Mouse (Mus musculus) midbrain, embryonic 13.5 days (tissue): ENCODE results near the gene Cenpf. TPM values are rescaled to one million over a fixed set of nuclear protein-coding genes. Genes with fewer than 3 reads are reported as not detected.

ENCODE experiments used
- ATAC-seq: fragments of 200-750 bp; cut with Nextera tagmentation; 2 replicates; pipeline ENCODE4 v1.8.0; 2017; ENCODE audit warnings: mild to moderate bottlenecking, moderate TSS enrichment, moderate library complexity
- H3K27ac ChIP-seq: fragments of 300-500 bp; sonication (generic); 2 replicates; pipeline ENCODE4 v1.5.1; 2015; ENCODE audit warnings: inconsistent platforms, mild to moderate bottlenecking, moderate library complexity
- H3K27me3 ChIP-seq: fragments of 300-500 bp; sonication (generic); 2 replicates; pipeline ENCODE4 v1.6.1; 2015; ENCODE audit warnings: mild to moderate bottlenecking, inconsistent platforms
- H3K36me3 ChIP-seq: fragments of 300-500 bp; sonication (generic); 2 replicates; pipeline ENCODE4 v1.6.1; 2015; ENCODE audit warnings: mild to moderate bottlenecking, inconsistent platforms
- H3K4me1 ChIP-seq: fragments of 300-500 bp; sonication (generic); replicated peaks from 2 replicates; pipeline ENCODE4 v1.6.1; 2015; ENCODE audit warnings: inconsistent platforms
- H3K4me2 ChIP-seq: fragments of 300-500 bp; sonication (generic); replicated peaks from 2 replicates; pipeline ENCODE4 v1.6.1; 2015; ENCODE audit warnings: moderate library complexity, mild to moderate bottlenecking, inconsistent platforms
- H3K4me3 ChIP-seq: fragments of 300-500 bp; sonication (generic); replicated peaks from 2 replicates; pipeline ENCODE4 v1.5.1; 2015; ENCODE audit warnings: mild to moderate bottlenecking, inconsistent platforms
- H3K9ac ChIP-seq: fragments of 300-500 bp; sonication (generic); replicated peaks from 2 replicates; pipeline ENCODE4 v1.6.1; 2015; ENCODE audit warnings: mild to moderate bottlenecking, inconsistent platforms
- H3K9me3 ChIP-seq: fragments of 300-500 bp; sonication (generic); 2 replicates; pipeline ENCODE4 v1.6.1; 2016; ENCODE audit warnings: mild to moderate bottlenecking, inconsistent platforms
- WGBS: fragments of 180-500 bp; shearing (Covaris S2); methylation state at CpG from one replicate; pipeline ENCODE4 v1.1.7; 2015; 5-methylcytosine and 5-hydroxymethylcytosine counted together
- polyA plus RNA-seq: library from polyadenylated mRNA; unstranded; fragments of >200 nt; fragmentation: Nextera tagmentation; extraction: Ambion mirVana; gene quantifications from 2 replicates; pipeline ENCODE4 v1.2.1, GENCODE M21; 2015

Gene Cenpf
- polyA plus RNA-seq, 1 experiment from 2014 or later, result 51.8 TPM

DNA sequence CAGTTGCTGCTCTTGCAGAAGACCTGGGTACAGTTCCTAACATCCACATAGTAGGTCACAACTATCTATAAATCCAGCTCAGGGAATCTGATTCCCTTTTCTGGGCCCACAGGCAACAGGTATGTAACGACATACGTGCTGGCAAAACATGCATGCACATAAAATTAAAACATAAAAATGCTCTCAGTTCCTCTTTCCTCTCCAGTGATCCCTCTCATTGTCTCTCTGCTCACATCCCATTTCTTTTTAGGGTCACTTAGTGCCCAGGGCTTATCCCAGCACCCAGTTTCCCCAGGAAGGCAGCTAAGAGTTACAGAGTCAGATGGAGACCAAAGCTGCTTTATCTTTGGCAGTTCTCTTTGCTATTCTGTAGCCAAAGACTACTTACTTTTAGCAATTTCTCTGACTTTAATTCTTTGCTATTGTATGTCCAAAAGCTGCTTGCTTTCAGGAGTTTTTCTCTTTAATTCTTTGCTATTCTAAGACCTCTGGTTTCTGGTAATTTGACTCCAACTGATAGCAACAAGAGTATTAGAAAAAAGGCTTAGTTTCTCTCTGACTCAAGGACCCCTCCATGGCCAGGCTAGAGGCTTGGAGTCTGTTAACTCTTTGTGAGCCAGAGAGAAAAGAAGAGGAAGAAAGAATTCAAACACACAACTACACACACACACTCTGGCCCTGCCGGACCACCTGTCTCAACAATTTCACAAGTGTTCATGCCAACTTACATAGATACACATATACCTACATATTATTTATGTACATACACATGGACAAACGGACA is 1.4 kb upstream of the Cenpf start:
- peak overlapping the region; percentile 73 for H3K4me3 ChIP-seq
- ATAC-seq, result no peak
- WGBS, result 17% methylated on average over 4 of the region's 4 CpGs
- 0 out of 2 replicates have a peak, but pooled peaks cover 5% of the 10 kb centered on the region for H3K36me3 ChIP-seq
- H3K4me2 ChIP-seq, result peak overlapping the region; percentile 92
- peak overlapping the region; percentile 57; the same call in 1 of the 2 replicates for H3K9ac ChIP-seq
- H3K27ac ChIP-seq, result no peak overlapping the region
- H3K4me1 ChIP-seq, result peaks cover 36% of the 10 kb centered on the region
- H3K9me3 ChIP-seq, result no peaks in the 10 kb centered on the region
- H3K27me3 ChIP-seq, result no peaks in the 10 kb centered on the region

DNA sequence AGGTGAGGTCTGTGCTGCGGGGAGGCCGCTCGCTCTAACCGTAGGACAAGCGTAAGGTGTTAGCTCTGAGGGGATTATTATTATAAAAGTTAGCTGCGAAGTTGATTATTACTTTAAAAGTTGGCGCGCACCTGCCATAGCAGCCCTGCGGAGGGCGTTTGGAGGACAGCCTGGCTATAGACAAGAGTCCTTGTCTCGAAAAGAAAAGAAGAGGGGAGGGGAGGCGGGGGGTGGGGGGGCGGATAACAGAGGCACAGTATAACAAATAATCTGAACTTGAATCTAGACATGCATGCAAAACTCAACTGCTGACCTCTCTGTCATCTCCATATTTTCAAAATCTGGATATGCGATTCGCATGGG is 483 bp upstream of the Cenpf start:
- under 1% methylated on average over 15 of the region's 15 CpGs for WGBS
- Histone ChIP-seq H3K27ac (no peak overlapping the region), H3K4me1 (peaks cover 36% of the 10 kb centered on the region), H3K9ac (peak overlapping the region; percentile 57), H3K27me3 (no peaks in the 10 kb centered on the region), H3K36me3 (peaks cover 13% of the 10 kb centered on the region), H3K4me2 (peak overlapping the region; percentile 92), H3K4me3 (peak overlapping the region; percentile 73), H3K9me3 (no peaks in the 10 kb centered on the region)
- no peak for ATAC-seq

DNA sequence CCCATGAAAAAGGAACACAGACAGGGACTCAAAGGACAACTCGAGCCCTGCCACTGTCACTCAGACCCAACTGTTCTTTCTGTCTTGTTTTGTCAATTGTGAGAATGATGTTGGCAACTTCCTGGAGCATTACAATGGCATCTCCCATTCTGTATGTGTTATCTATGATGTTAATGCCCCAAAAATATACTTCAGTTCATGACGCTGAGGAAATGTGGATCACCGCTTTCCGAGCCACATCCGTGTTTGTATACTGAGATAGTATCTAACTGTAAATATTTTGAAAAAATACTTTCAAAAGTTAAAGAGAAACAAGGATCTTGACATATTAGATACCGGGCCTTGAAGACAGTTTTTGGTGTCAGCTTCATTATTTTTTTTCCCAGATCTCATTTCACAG is 1.9 kb downstream of the Cenpf start:
- no peaks in the 10 kb centered on the region for H3K27me3 ChIP-seq
- 91% methylated on average over 6 of the region's 6 CpGs for WGBS

DNA sequence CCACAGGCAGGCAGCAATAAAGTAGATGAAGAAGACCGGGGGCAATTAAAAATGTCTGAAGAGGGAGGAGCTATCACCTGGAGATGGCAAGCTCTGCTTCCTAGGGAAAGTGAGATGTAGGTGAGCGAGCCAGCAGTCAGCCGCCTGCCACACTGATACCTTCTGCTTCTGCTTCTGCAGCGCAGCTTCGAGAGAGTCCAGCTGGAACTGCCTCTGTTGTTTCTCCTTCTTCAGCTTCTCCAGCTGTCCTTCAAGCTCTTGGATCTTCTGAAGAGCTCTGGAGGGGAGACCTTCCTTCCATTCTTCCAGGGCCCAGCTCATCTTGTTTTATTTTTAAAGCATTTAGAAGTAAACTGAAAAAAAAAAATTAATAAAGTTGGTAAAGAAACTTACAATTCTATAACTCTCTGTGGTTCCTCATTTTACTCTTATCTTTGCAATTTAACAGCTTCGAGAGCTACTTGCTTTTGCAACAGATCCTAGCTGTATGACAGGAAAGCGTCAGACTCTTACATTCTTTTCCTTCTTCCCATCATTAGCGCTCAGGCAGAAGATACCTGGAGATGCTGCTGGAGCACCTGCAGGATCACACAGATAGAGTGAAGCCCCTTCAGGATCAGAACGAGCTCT is 3.0 kb downstream of the Cenpf start:
- ATAC-seq, result no peak
- Histone ChIP-seq H3K4me1 (peaks cover 34% of the 10 kb centered on the region), H3K4me3 (no peak overlapping the region), H3K9me3 (no peaks in the 10 kb centered on the region), H3K4me2 (no peak overlapping the region), H3K36me3 (peaks cover 34% of the 10 kb centered on the region), H3K27me3 (no peaks in the 10 kb centered on the region), H3K9ac (no peak overlapping the region), H3K27ac (no peak overlapping the region)
- 94% methylated on average over 9 of the region's 9 CpGs for WGBS

More for the DNA sequence above, 1.9 kb downstream of the Cenpf start:
- H3K9me3 ChIP-seq, result no peaks in the 10 kb centered on the region
- H3K4me2 ChIP-seq, result no peak overlapping the region
- peaks cover 36% of the 10 kb centered on the region for H3K4me1 ChIP-seq
- no peak for ATAC-seq
- peaks cover 24% of the 10 kb centered on the region for H3K36me3 ChIP-seq
- peak overlapping the region; percentile 18 for H3K4me3 ChIP-seq
- no peak overlapping the region for H3K27ac ChIP-seq
- no peak overlapping the region for H3K9ac ChIP-seq

DNA sequence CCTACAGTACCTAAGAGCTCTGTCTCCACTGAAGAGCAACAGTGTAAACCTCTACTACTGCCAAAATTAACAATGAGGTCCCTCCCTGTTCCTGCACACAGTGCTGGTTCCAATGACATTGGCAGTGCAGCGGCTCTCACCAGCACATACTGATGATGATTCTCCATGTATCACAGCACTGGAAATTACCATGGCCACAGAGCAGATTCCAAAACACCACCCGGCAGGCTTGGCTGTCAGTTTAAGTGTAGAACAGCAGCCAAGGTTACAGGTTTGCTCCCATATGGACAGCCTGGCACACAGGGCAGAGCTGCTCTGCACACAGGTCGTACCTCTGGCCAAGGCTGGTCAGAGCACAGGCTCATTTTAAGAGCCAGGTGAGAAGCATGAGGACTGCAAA is 8.3 kb downstream of the Cenpf start:
- H3K4me2 ChIP-seq, result no peak overlapping the region

DNA sequence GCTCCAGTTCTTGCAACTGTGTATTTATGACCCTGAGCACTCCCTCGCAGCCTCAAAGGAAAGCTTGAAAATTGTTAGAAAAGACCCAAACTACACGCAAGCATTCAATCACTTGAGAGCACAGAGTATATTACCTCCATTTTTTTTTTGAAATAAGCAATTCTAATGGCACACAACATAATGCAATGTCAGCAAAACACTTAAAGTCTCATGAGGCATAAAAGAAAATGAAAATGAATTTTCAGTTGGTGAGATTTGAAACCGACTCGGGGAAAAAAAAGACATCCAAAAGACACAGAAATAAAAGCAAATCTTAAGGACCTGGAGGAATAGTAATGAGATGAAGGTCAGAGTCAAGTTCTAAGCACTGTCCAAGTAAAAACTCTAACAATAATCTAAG is 11.9 kb downstream of the Cenpf start:
- no peak for ATAC-seq
- Histone ChIP-seq H3K4me1 (no peaks in the 10 kb centered on the region), H3K4me3 (no peak overlapping the region), H3K27ac (no peak overlapping the region), H3K9me3 (no peaks in the 10 kb centered on the region), H3K9ac (no peak overlapping the region), H3K36me3 (peaks cover 36% of the 10 kb centered on the region), H3K4me2 (no peak overlapping the region), H3K27me3 (no peaks in the 10 kb centered on the region)
- WGBS, result 92% methylated on average over 4 of the region's 4 CpGs

More for the DNA sequence above, 8.3 kb downstream of the Cenpf start:
- H3K4me3 ChIP-seq, result no peak overlapping the region
- H3K36me3 ChIP-seq, result peaks cover 45% of the 10 kb centered on the region
- 95% methylated on average over 3 of the region's 3 CpGs for WGBS
- no peak overlapping the region for H3K9ac ChIP-seq
- H3K4me1 ChIP-seq, result no peaks in the 10 kb centered on the region
- H3K27me3 ChIP-seq, result no peaks in the 10 kb centered on the region
- no peak overlapping the region for H3K27ac ChIP-seq
- no peak for ATAC-seq
- H3K9me3 ChIP-seq, result no peaks in the 10 kb centered on the region

DNA sequence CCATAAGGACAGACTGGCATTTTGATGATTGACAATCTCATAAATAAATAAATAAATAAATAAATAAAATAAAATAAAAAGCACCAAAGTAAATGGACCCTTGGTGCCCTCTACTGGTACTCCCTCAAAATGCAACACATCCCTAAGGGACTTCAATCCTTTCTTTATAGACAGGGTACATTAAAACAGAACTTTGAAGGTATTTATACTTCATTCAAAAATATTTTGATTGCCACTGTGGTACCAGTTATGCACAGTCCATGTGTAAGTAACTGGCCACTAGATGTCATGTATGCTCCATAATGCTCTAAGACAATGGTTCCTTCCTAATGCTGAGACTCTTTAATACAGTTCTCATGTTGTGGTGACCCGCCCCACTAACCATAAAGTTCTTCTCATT is 12.5 kb downstream of the Cenpf start:
- Histone ChIP-seq H3K27ac (no peak overlapping the region), H3K4me1 (no peaks in the 10 kb centered on the region), H3K27me3 (no peaks in the 10 kb centered on the region), H3K36me3 (peaks cover 33% of the 10 kb centered on the region), H3K4me2 (no peak overlapping the region), H3K4me3 (no peak overlapping the region), H3K9me3 (no peaks in the 10 kb centered on the region), H3K9ac (no peak overlapping the region)
- no peak for ATAC-seq
- 85% methylated on average over 1 of the region's 1 CpGs for WGBS

DNA sequence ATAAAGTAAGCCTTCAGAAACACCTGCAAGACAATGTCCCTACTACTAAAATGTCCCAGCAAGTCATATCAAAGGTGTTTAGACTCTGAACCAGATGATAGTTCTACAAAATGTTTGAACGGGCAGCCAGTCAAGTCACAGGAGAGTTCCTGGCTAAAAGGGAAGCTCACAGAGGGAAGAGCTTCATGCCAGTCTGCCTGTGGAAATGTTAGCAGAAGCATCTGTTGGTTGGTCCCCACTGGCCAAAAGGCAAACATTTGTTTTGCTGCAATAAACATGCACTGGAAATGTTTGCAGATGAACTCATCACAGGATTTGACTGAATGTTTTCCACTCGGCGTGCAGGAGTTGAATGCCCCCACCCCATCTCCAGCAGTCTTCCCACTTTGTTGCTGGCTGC is 21.9 kb downstream of the Cenpf start:
- WGBS, result 88% methylated on average over 3 of the region's 3 CpGs
- no peak overlapping the region for H3K4me3 ChIP-seq
- ATAC-seq, result no peak
- peaks cover 14% of the 10 kb centered on the region for H3K36me3 ChIP-seq
- H3K27me3 ChIP-seq, result no peaks in the 10 kb centered on the region
- H3K4me2 ChIP-seq, result no peak overlapping the region
- no peak overlapping the region for H3K27ac ChIP-seq
- H3K9me3 ChIP-seq, result no peaks in the 10 kb centered on the region
- no peak overlapping the region for H3K9ac ChIP-seq
- H3K4me1 ChIP-seq, result no peaks in the 10 kb centered on the region

DNA sequence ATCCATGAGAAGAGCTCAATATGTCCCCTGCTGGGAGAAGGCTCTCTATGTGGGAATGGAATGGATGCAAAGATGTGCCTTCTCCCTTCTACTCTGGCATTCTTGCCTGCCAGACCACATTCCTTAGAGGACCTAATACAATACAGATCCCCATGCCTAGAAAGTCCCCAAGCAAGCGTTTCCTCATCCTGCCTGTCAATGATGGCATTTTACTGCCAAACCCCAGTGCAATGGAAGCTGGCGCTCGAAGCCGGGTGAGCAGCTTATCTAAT is 23.1 kb downstream of the Cenpf start:
- no peaks in the 10 kb centered on the region for H3K4me1 ChIP-seq
- H3K27me3 ChIP-seq, result no peaks in the 10 kb centered on the region
- no peak overlapping the region for H3K9ac ChIP-seq
- no peak for ATAC-seq
- H3K9me3 ChIP-seq, result no peaks in the 10 kb centered on the region
- no peak overlapping the region for H3K4me3 ChIP-seq
- H3K4me2 ChIP-seq, result no peak overlapping the region
- H3K36me3 ChIP-seq, result peaks cover 12% of the 10 kb centered on the region
- WGBS, result 83% methylated on average over 4 of the region's 4 CpGs
- no peak overlapping the region for H3K27ac ChIP-seq

DNA sequence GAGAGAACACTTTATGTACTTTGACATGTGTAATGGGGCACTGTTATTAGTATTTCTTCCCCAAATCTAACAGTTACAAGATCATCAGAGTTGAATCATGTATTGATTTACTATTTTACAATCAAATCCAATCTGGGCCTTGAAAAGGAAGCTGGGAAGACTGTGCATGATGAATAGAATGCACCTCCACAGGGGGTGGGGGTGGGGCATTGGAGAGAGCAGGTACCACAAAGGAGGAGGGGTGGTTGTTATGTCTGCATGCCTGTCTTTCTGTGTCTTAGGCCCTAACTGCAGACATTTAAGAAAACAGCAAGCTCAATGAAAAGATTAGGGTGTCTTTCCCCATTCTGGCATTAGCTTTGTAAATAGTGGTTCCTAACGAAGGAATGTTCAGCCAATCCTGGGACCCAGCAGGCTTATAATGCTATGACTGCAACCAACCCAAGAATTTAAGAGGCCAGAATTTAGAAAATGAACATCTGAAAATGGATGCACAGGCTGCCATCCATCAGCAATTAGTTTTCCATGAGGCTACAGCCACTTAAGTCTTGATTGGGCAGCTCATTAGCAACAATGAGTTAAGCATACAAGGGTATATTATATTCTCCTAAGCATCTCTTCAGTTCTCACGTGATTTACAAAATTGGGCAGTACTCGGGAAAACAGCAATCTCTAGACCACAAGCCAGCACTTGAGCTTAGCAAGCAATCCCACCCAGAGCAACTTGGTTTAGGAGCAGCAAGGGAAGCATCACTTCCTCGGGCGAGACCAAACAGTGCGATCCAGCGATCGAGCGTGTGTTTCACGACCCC is 23.6 kb downstream of the Cenpf start:
- ATAC-seq, result no peak
- no peaks in the 10 kb centered on the region for H3K27me3 ChIP-seq
- 74% methylated on average over 10 of the region's 10 CpGs for WGBS
- H3K4me3 ChIP-seq, result no peak overlapping the region
- no peak overlapping the region for H3K27ac ChIP-seq
- no peaks in the 10 kb centered on the region for H3K9me3 ChIP-seq
- no peak overlapping the region for H3K9ac ChIP-seq
- H3K4me1 ChIP-seq, result no peaks in the 10 kb centered on the region
- no peak overlapping the region for H3K4me2 ChIP-seq
- H3K36me3 ChIP-seq, result peaks cover 14% of the 10 kb centered on the region

DNA sequence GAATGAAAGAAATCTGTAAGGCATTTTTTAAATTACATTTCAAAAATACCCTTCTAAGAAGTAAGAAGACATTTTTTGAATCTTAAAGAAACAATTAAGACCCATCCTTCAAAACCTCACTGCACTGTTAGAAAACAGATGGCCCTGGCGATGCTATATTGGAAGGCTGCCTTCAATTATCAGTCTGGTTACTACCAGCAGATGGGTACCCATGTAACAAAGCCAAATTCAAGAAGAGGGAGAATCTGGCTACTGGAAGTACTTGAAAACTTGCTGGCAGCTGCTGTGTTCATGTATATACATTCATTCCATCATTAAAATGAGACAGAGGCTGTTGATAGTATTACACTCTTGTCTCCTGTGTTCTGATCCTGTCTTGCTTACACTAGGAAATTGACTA is 24.4 kb downstream of the Cenpf start:
- Histone ChIP-seq H3K4me3 (no peak overlapping the region), H3K27ac (no peak overlapping the region), H3K27me3 (no peaks in the 10 kb centered on the region), H3K36me3 (peaks cover 21% of the 10 kb centered on the region), H3K4me2 (no peak overlapping the region), H3K9ac (no peak overlapping the region), H3K9me3 (no peaks in the 10 kb centered on the region), H3K4me1 (no peaks in the 10 kb centered on the region)
- no peak for ATAC-seq
- 83% methylated on average over 1 of the region's 1 CpGs for WGBS

DNA sequence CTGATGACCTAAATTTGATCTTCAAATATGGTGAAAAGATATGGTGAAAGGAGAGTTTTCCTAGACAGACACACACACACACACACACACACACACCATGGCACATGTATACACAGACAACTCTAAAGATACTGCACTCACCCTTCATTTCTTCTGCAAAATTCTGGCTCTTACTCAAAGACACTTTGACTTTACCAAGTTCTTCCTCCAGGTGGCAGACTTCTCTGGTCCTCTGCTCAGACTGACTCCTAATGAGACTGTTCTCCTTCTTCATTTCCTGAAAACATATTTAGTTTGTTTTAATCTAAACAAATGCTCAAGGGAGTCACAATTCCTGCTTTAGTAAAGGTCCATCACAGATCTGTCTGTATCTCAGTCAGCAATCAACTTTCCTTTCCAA is 26.0 kb downstream of the Cenpf start:
- H3K27ac ChIP-seq, result no peak overlapping the region
- H3K9ac ChIP-seq, result no peak overlapping the region
- no peak overlapping the region for H3K4me2 ChIP-seq
- no peak for ATAC-seq
- no peaks in the 10 kb centered on the region for H3K27me3 ChIP-seq
- no peaks in the 10 kb centered on the region for H3K4me1 ChIP-seq
- no peak overlapping the region for H3K4me3 ChIP-seq
- no peaks in the 10 kb centered on the region for H3K9me3 ChIP-seq
- peaks cover 28% of the 10 kb centered on the region for H3K36me3 ChIP-seq
